Mouse (Mus musculus) granulocyte monocyte progenitor cell, adult 5-6 weeks (primary cell): ENCODE results near the gene Apool. TPM values are rescaled to one million over a fixed set of nuclear protein-coding genes. Genes with fewer than 3 reads are reported as not detected.

Source experiments
- ATAC-seq: replicated peaks from 2 replicates; pipeline ENCODE4 v1.8.0; 2016; ENCODE audit warnings: mild to moderate bottlenecking, moderate TSS enrichment, inconsistent platforms; ENCODE audit not compliant: poor library complexity, severe bottlenecking
- total RNA-seq, 2 experiments: library from RNA; stranded (forward) in 1 of 2; stranded (reverse) in 1 of 2; fragments of 200-712, 200-1000 nt in 1 of 2; fragments of >200 nt in 1 of 2; fragmentation: Nextera tagmentation in 1 of 2; gene quantifications; 2 replicates each; pipeline ENCODE4 v1.2.3; 2014 to 2017

Apool gene
- total RNA-seq (2014; fragmentation: Nextera tagmentation) (24.3 and 31.5 TPM in 2 replicates), total RNA-seq (2017) (20.7 and 29.0 TPM in 2 replicates)

DNA sequence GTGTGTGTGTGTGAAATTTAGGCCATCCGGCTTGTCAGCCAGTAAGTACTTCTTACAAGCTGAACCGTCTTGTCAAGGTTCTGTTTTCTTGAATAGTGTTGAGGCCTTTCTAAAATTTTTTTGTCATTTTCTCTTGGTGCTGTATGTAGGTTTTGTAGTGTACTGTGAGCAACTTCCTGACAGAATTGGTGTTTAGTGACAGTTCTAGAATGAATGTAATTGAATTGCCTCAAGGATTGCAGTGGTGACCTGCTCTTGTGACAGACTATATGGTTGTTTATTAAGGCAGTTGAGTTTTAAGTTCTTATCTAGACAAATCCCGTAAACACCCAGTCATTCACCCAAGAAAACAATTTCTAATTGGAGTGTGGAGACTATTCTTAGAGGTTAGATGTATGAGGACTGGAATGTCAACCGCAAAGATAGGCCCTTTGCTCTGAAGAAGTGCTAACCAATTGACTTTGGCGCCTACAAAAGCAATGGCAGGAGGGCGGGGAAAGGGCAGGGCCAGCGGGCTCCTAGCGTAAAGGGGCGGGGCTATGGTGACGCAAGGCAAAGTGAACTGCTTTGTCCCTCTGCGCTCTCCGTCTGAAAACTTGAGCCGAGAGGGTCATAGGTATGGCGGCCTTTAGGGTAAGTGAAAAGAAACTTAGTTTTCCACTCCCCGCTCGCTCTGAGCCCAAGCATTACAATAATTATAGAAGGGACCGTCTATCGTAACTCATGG lies at the start of gene Apool:
TSS of gene Apool (plus strand) at position 531 of the 727 bp plus-strand sequence.
- peak; percentile 100 for ATAC-seq

GRCm38 (mm10) chrX:112273550-112273949 lies 37.6 kb upstream of the Apool start:
- no peak for ATAC-seq

DNA sequence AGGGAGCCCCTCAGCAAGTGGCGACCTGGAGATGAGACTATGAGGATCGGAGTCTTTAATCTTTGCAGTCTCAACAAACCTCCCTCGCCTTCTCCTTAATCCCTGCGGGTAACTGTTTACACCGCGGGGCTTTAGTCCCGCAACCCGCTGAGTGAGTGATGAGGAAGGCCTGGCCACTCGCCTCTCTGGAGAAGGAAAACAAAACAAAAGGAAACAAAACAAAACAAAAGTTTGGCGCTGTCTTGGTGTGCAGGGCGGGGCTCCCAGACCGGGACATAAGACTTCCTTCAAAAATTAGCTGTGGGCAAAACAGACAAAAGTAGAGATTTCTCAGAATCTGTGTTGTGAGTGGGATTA lies 375 bp downstream of the Apool start:
- ATAC-seq, result peak; percentile 34

- ATAC-seq, result 0 out of 2 replicates have a peak, but pooled peaks have one; percentile 24
Observed at GRCm38 (mm10) chrX:112312094-112312493, 960 bp downstream of the Apool start.

DNA sequence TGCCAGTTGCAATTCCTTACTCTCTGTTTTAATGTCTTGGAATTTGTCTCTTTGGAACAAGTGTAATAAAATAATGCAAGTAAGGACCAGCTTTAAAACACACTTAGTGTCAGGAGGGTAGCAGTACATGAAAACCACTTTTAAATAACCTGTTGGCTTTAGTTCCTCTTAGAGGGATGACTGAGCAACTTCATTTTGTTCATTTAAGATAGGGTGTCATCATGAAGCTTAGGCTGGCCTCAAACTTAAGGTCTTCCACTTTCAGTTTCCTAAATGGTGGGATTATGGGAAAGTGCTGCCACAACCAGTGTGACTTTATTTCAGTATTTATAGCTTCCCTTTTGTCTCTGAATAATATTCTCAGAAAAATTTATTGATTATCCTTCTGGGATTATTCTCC lies 9.1 kb downstream of the Apool start:
- peak; percentile 75 for ATAC-seq

GRCm38 (mm10) chrX:112339486-112339885 lies 28.4 kb downstream of the Apool start:
- no peak for ATAC-seq

DNA sequence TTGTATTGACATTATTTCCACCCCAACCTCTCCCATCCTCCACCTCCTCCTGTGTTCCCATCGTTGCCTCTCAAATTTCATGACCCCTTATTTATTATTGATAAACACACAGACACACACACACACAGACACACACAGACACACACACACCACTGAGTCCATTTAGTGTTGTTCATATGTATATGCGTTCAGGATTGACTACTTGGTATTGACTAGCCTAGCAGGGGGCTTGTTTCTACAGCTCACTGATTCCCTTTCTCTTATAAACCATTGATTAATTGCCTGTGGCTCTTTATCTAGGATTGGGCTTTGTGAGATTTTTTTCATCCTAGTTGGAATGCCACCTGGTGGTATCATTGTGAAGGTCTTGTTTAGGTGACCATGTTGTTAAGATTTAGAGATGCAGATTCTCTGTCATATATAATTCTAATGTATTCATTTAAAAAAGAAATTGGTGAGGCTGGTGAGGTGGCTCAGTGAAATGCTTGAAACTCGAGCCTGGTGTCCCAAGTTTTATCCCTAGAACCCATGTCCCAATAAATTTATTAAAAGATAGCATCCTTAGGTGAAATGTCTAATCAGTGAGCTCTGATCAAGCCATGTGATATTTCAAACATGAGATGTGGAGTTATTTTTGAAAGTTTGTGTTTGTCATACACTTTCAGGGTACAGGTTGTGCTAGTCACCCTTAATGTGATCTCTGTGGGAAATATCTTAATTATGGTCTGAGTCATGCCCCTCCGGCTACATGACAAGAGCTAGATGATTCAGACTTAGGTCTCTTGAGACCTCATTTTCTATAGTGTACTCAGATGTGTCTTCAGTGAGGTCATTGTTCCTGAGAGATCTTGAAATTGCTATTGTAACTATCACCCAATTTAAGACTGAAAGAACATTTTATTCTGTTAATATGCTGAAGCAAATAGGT lies 36.6 kb downstream of the Apool start:
- ATAC-seq, result no peak

- ATAC-seq, result no peak
Observed at GRCm38 (mm10) chrX:112348395-112348791, 37.3 kb downstream of the Apool start.

DNA sequence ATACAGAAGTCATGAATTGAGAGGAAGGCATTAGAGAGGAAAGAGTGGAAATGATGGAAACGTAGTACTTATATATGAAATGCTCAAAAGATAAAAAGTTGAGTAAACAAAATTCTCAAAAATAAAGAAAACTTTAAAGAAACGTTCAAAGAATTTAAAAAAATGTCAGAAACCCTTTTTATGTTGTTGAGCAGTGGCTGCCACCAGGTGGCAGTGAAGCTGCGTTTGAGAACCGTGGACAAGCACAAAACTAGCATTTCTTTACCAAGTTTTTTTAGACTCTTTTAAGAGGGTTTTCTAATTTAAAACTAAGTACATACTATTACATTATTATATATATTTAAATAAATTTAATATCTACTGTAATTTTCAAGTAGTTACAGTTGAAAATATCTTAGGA lies 57.3 kb downstream of the Apool start:
- ATAC-seq, result no peak

GRCm38 (mm10) chrX:112370577-112371410 lies 59.7 kb downstream of the Apool start:
- peak; percentile 100 for ATAC-seq

- no peak for ATAC-seq
Observed at GRCm38 (mm10) chrX:112406679-112407078, 95.5 kb downstream of the Apool start, which contains the start of gene Satl1. Gene Satl1, minus strand, starts transcription at chrX:112406779.

GRCm38 (mm10) chrX:112412309-112412708 lies 101.2 kb downstream of the Apool start:
- no peak for ATAC-seq

Other genes starting within 250 kb of the Apool start
- not detected in 2 replicates for gene 4933403O08Rik, start 72.3 kb upstream of the Apool start, total RNA-seq (2014; fragmentation: Nextera tagmentation)
- gene 4933403O08Rik, start 72.3 kb upstream of the Apool start, total RNA-seq (2017), result not detected in 2 replicates
- gene Satl1, start 95.4 kb downstream of the Apool start, total RNA-seq (2014; fragmentation: Nextera tagmentation), result not detected in 2 replicates
- not detected in 2 replicates for gene Satl1, start 95.4 kb downstream of the Apool start, total RNA-seq (2017)
- not detected in 2 replicates for gene 2010106E10Rik, start 183.9 kb downstream of the Apool start, total RNA-seq (2014; fragmentation: Nextera tagmentation)
- gene 2010106E10Rik, start 183.9 kb downstream of the Apool start, total RNA-seq (2017), result not detected in 2 replicates